Mouse (Mus musculus): ENCODE results near the gene Ephb4. TPM values are rescaled to one million over a fixed set of nuclear protein-coding genes. Genes with fewer than 3 reads are reported as not detected.

Gene Ephb4
- not detected for polyA plus RNA-seq (2017; shearing (Covaris generic))

DNA sequence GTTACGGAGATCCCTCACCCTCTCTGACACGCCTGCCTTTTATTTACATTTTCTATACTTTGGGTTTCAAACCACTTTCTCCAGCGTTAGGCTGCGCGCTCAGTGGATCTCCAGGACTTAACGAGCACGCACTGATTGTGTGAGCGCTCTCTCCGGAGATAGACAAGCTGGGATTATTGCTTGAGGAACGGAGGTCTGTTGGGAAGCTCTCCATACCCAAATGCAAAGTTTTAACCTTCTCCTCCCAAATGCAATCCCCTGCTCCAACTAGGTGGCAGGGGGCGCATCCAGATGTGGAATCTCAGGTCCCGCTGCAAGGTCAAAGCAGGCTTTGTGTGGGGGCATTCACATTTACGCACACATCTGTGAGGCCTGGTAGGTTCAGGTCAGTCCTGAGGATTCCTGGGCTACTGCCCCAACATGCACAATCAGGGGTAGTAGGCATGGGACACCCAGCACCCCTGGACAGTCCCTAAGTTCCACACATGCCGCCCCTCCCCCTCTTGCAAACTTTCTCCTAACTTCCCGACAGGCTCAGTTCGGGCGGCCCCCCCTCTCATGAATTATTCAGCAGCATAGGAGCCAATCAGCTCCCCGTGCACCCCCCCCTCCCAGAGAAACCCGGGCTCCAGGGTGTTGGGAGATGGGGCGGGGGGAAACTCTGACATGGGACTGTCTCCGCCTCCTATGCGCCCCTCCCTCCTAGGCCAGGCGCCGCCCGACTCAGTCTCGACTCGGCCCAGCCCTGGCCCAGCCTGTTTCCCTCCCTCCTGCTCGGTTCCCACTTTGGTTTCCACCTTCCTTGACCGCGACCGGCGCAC, at the start of gene Ephb4:
TSS of gene Ephb4 (plus strand) at position 726 of the 821 bp plus-strand sequence.

DNA sequence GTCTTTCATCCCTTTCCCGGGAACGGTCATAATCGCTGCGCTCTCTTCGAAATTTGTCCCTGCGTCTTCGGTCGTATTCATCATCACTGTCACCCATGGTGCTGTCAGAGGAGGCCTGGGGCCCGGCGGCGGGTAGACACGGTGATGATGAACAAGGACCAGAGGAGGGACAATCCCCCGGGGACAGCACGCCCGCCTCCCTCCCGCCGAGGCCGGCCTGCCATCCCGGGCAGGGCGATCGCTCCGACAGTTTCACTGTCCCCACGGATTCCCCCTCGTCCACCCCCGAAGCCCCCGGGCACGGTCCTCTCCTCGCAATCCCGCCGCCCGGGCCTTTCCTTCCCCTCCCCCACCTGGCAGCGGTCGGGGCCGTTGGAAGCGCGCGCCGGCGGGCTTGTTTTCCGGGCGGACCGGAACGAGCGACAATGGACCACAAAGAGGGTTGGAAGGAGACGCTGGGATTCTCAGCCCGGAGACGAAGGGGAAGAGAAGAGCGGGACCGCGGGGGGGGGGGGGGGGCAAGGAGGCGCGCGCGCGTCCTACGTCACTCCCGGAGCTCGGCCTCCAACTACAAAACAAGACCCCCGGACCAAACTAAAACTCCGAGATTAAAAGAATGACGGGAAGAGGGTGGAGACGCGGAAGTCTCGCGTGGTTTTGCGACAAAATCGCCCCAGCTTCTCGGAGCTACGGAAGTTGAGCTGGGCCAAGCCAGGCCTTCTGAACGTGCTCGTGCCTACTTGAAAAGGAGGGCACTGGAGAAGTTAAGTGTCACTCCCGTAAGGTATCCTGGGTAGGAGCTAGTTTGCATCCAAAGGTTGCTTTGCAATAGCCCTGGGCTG, 42.6 kb upstream of the Ephb4 start, which contains the start of gene Srrt:
TSS of gene Srrt (minus strand) at position 604 of the 842 bp plus-strand sequence.

DNA sequence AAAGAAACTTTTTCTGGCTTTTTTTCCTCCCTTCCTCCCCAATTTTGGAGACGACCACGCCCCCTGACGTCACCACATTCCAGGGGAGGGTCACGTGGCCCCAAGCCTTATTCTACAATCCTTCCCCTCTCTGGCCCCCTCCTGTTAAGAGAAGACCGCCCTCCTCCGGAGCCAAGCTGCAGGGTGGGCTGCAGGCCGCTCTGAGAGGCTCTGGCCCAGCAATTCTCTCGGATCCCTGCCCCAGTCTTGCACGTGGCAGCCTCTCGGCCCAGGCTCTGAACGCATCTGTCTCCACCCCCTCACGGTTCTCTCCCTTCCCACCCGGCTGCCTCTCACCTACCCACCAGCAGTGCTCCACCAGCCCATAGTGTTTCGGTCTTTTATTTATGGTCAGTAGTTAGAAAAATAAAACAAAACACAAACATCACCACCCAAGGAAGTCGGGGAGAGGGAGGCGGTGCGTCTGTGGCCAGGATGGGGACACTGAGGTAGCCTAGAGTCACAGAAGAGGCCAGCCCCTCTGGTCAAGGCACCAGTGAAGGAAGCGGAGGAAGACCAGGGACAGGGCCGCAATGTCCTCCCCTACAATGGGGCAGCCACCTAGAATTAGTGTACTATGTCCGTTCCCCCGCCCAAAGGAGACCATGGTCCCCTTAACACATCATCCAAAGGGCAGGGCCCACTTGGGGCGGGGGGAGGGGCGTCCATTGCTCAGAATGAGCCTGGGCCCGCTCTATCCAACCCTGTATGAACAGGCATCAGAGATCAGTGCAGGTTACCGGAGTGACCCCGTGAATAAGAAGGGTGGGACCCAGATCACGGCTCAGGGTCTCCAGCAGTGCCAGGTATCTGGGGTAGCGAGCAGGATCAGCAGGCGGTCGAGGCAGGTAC, 35.5 kb upstream of the Ephb4 start, which contains the start of gene Trip6:
TSS of gene Trip6 (minus strand) at position 212 of the 891 bp plus-strand sequence.

DNA sequence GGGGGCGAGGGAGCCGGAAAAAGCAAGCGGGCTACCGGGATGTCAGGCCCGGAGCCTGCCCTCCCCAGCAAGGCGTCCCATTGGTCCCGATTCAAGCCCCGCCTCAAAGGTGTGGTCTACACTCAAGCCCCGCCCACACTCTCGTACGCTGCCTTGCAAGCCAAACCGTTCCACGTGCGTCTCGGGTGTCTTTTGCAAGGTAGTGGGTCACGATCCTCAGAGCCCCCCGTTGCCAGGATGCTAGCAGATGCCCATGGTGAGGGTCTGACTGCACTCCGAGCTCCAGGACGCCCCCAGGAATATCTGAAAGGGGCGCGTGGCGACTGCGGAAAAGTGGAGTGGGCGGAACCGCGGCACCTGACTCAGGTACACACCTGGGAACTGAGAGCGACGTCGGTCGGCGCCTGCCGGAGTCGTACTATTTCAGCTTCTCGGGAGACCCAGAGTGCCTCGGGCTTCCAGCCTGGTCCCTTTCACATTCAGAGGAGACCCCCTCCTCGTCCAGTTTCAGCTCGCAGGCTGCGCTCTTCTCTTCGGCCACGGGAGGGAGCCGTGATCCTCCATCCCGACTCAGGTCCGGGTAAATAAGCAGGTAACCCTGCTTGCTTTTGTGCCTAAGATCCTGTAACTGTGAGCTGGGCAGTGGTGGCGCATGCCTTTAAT, 16.3 kb upstream of the Ephb4 start, which contains the start of gene Slc12a9:
TSS of gene Slc12a9 (minus strand) at position 86 of the 663 bp plus-strand sequence.

Other genes with a start within 250 kb of the Ephb4 start
- gene Trim56, start 233.9 kb upstream of the Ephb4 start, polyA plus RNA-seq (2017; shearing (Covaris generic)), result 6.5 TPM
- gene Muc3, start 200.8 kb upstream of the Ephb4 start, polyA plus RNA-seq (2017; shearing (Covaris generic)), result 0.80 TPM
- not detected for gene Muc3a, start 137.7 kb upstream of the Ephb4 start, polyA plus RNA-seq (2017; shearing (Covaris generic))
- not detected for gene Ache, start 62.6 kb upstream of the Ephb4 start, polyA plus RNA-seq (2017; shearing (Covaris generic))
- gene Ufsp1, start 55.5 kb upstream of the Ephb4 start, polyA plus RNA-seq (2017; shearing (Covaris generic)), result 1.3 TPM
- 101 TPM for gene Srrt, start 42.4 kb upstream of the Ephb4 start, polyA plus RNA-seq (2017; shearing (Covaris generic))
- 3.3 TPM for gene Trip6, start 35.7 kb upstream of the Ephb4 start, polyA plus RNA-seq (2017; shearing (Covaris generic))
- 9.6 TPM for gene Slc12a9, start 16.5 kb upstream of the Ephb4 start, polyA plus RNA-seq (2017; shearing (Covaris generic))
- 0.09 TPM for gene Zan, start 127.0 kb downstream of the Ephb4 start, polyA plus RNA-seq (2017; shearing (Covaris generic))
- gene Pop7, start 152.4 kb downstream of the Ephb4 start, polyA plus RNA-seq (2017; shearing (Covaris generic)), result 23.4 TPM
- 20.3 TPM for gene Gigyf1, start 168.4 kb downstream of the Ephb4 start, polyA plus RNA-seq (2017; shearing (Covaris generic))
- not detected for gene Epo, start 183.1 kb downstream of the Ephb4 start, polyA plus RNA-seq (2017; shearing (Covaris generic))
- 247 TPM for gene Gnb2, start 183.4 kb downstream of the Ephb4 start, polyA plus RNA-seq (2017; shearing (Covaris generic))
- gene Actl6b, start 203.4 kb downstream of the Ephb4 start, polyA plus RNA-seq (2017; shearing (Covaris generic)), result not detected
- not detected for gene Tfr2, start 219.7 kb downstream of the Ephb4 start, polyA plus RNA-seq (2017; shearing (Covaris generic))

All from effector memory CD4-positive, alpha-beta T cell, adult 5 months (primary cell).